Comparison of ENCODE assay signal across 27 mouse cellular contexts in the genomic region with DNA sequence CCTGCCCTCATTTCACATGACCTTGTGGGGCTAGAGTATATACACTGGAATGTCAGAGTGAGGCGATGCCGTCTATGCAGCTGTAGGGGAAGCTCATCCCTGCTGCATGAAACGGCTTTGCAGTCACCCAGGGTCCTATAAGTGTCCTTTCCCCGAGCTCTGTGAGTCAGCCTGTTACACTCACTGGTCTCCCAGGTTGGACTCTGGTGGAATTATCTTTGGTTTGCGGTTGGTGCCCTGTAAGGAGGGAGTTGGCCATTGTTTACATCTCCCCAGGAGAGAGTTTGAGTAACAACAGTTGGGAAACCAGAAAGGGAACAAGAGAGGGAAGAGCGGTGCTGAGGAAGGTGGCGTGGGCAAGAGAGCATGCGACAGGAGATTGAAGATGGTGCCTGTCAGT. TPM values are rescaled to one million over a fixed set of nuclear protein-coding genes. Genes with fewer than 3 reads are reported as not detected.
DNase-seq lines count a peak whose midpoint lies in the region; ATAC-seq and TF ChIP-seq lines count a peak whose summit lies in the region.
"Had no signal": no experiment of that assay in that cellular context is flagged by ENCODE, and none has a peak within 500 bp of the region (broad histone marks: within the 10 kb centered on the region; RNA-seq: fewer than 3 reads in every experiment).

No protein-coding gene starts in this region.

- H3K36me3 ChIP-seq in E14TG2a.4 (ENCODE audit: insufficient read depth, low read length) = peaks cover 40% of the 10 kb centered on the region
- no peaks in the 10 kb centered on the region for H3K36me3 ChIP-seq in intestine, embryonic 15.5 days
- H3K36me3 ChIP-seq in small intestine, adult 2 months (ENCODE audit: control insufficient read depth, insufficient read depth, low read length) = peaks cover 7% of the 10 kb centered on the region
- H3K36me3 ChIP-seq: embryonic facial prominence, embryonic 13.5 days; forebrain, embryonic 15.5 days; G1E; heart, embryonic 15.5 days had no signal

- no peak for TF ChIP-seq CTCF in E14TG2a.4 (conservative IDR thresholded peaks at IDR 0.05; ENCODE audit: low read length)
- no peak for TF ChIP-seq CTCF in small intestine, adult 2 months (IDR thresholded peaks at IDR 0.05; ENCODE audit: extremely low read depth, insufficient read length, insufficient replicate concordance, low read depth, low read length)

- H3K27ac ChIP-seq in intestine, embryonic 15.5 days = 0 out of 2 replicates have a peak overlapping the region, but pooled peaks have one; percentile 27
- H3K27ac ChIP-seq in small intestine, adult 2 months (ENCODE audit: insufficient read depth, low read depth, low read length) = peak overlapping the region; percentile 91
- H3K27ac ChIP-seq: embryonic facial prominence, embryonic 13.5 days; forebrain, embryonic 12.5 days; forebrain, embryonic 15.5 days; heart, embryonic 15.5 days; hindbrain, embryonic 10.5 days; hindbrain, embryonic 13.5 days; hindbrain, postnatal 0 days had no signal

- no peak overlapping the region for H3K4me2 ChIP-seq in intestine, embryonic 15.5 days (replicated peaks)
- H3K4me2 ChIP-seq: embryonic facial prominence, embryonic 13.5 days; forebrain, embryonic 12.5 days; forebrain, embryonic 15.5 days; heart, embryonic 12.5 days; heart, embryonic 15.5 days; hindbrain, embryonic 13.5 days had no signal

- ATAC-seq in intestine, embryonic 15.5 days = no peak
- ATAC-seq: activated CD4-positive, CD25-positive, alpha-beta regulatory T cell, adult 4 months; forebrain, embryonic 15.5 days; hindbrain, postnatal 0 days had no signal

- TF ChIP-seq POLR2A in small intestine, adult 2 months (IDR thresholded peaks at IDR 0.05; ENCODE audit: low read depth, low read length) = 0 out of 2 replicates have a peak, but pooled peaks have one; percentile 26

- H3K9me3 ChIP-seq in E14TG2a.4 (ENCODE audit: low read length) = no peaks in the 10 kb centered on the region
- H3K9me3 ChIP-seq in intestine, embryonic 15.5 days = no peaks in the 10 kb centered on the region
- H3K9me3 ChIP-seq: embryonic facial prominence, embryonic 13.5 days; forebrain, embryonic 12.5 days; forebrain, embryonic 15.5 days; G1E; heart, embryonic 12.5 days; heart, embryonic 15.5 days; hindbrain, embryonic 10.5 days; hindbrain, embryonic 13.5 days had no signal

- peak overlapping the region; percentile 26; the same call in 1 of the 2 replicates for H3K4me3 ChIP-seq in E14TG2a.4 (replicated peaks; ENCODE audit: low read length)
- no peak overlapping the region for H3K4me3 ChIP-seq in intestine, embryonic 15.5 days (replicated peaks)
- H3K4me3 ChIP-seq in small intestine, adult 2 months (ENCODE audit: low read depth, low read length) = no peak overlapping the region
- H3K4me3 ChIP-seq: embryonic facial prominence, embryonic 13.5 days; erythroblast, embryonic 14.5 days; forebrain, embryonic 12.5 days; forebrain, embryonic 15.5 days; heart, embryonic 12.5 days; heart, embryonic 15.5 days; hindbrain, embryonic 10.5 days; hindbrain, embryonic 13.5 days had no signal

- no peaks in the 10 kb centered on the region for H3K27me3 ChIP-seq in E14TG2a.4 (ENCODE audit: insufficient read depth, low read length)
- no peaks in the 10 kb centered on the region for H3K27me3 ChIP-seq in intestine, embryonic 15.5 days (replicated peaks)
- H3K27me3 ChIP-seq in small intestine, adult 2 months (ENCODE audit: control insufficient read depth, insufficient read depth, low read length) = no peaks in the 10 kb centered on the region
- H3K27me3 ChIP-seq: embryonic facial prominence, embryonic 13.5 days; forebrain, embryonic 12.5 days; forebrain, embryonic 15.5 days; heart, embryonic 12.5 days; hindbrain, embryonic 13.5 days had no signal

- WGBS in intestine, embryonic 15.5 days = 52% methylated on average over 8 of the region's 8 CpGs
- 54% methylated on average over 8 of the region's 8 CpGs for WGBS in small intestine, adult 2 months

- peaks cover 84% of the 10 kb centered on the region for H3K4me1 ChIP-seq in E14TG2a.4 (replicated peaks; ENCODE audit: low read depth, low read length)
- H3K4me1 ChIP-seq in intestine, embryonic 15.5 days (replicated peaks) = peaks cover 4% of the 10 kb centered on the region
- peaks cover 12% of the 10 kb centered on the region; the same call in 1 of the 2 replicates for H3K4me1 ChIP-seq in small intestine, adult 2 months (ENCODE audit: control insufficient read depth, insufficient read depth, insufficient read length, low read length)
- H3K4me1 ChIP-seq: embryonic facial prominence, embryonic 13.5 days; forebrain, embryonic 12.5 days; forebrain, embryonic 15.5 days; hindbrain, embryonic 13.5 days had no signal

- H3K9ac ChIP-seq in intestine, embryonic 15.5 days = no peak overlapping the region
- H3K9ac ChIP-seq: embryonic facial prominence, embryonic 13.5 days; forebrain, embryonic 12.5 days; forebrain, embryonic 15.5 days; heart, embryonic 12.5 days; heart, embryonic 15.5 days; hindbrain, embryonic 13.5 days had no signal

- peak; percentile 38 for DNase-seq in yolk sac, embryonic 10.5 days (ENCODE audit: low spot score)
- no peak for DNase-seq in spleen, postnatal 36 days (ENCODE audit: low spot score in 2 of 2)
- DNase-seq in layer of hippocampus, postnatal 36 days = no peak
- DNase-seq in cerebellum, postnatal 25 days = no peak
- DNase-seq: adrenal gland, adult 8-10 months; adrenal gland, postnatal 36 days; cerebellum, adult 18-20 months; cerebellum, adult 9-10 months; cerebellum, postnatal 14 days; gastrocnemius, postnatal 25 days; heart, adult 18-20 months; heart, postnatal 10 days; heart, postnatal 36 days had no signal

RNA-seq across cellular contexts. Expression of a gene that starts 10.7 kb away (rescaled TPM):
- 6.8 and 7.3 TPM in 2 replicates for polyA plus RNA-seq in intestine, embryonic 15.5 days (2015; fragmentation: Nextera tagmentation; extraction: Ambion mirVana)
- 8.4 and 18.1 TPM in 2 replicates for polyA plus RNA-seq in small intestine, adult 2 months (2012; rRNA removed)
- total RNA-seq in layer of hippocampus, postnatal 36 days (2021) = 10 to 100 TPM; 16.9 to 22.1 TPM
- polyA plus RNA-seq: erythroblast, embryonic 14.5 days had no signal

RNA-seq across cellular contexts. Expression of a gene that starts 32.3 kb away (rescaled TPM):
- 5.0 and 5.2 TPM in 2 replicates for polyA plus RNA-seq in intestine, embryonic 15.5 days (2015; fragmentation: Nextera tagmentation; extraction: Ambion mirVana)
- polyA plus RNA-seq in small intestine, adult 2 months (2012; rRNA removed) = 6.6 and 11.7 TPM in 2 replicates
- 10 to 100 TPM; 28.0 to 28.9 TPM for total RNA-seq in layer of hippocampus, postnatal 36 days (2021)

RNA-seq across cellular contexts. Expression of a gene that starts 49.7 kb away (rescaled TPM):
- 25.4 and 26.0 TPM in 2 replicates for polyA plus RNA-seq in intestine, embryonic 15.5 days (2015; fragmentation: Nextera tagmentation; extraction: Ambion mirVana)
- 7.5 and 9.9 TPM in 2 replicates for polyA plus RNA-seq in small intestine, adult 2 months (2012; rRNA removed)
- 10 to 100 TPM; 11.2 to 11.7 TPM for total RNA-seq in layer of hippocampus, postnatal 36 days (2021)
- polyA plus RNA-seq: erythroblast, embryonic 14.5 days had no signal
